Mouse (Mus musculus) MEL (cell line): Measurements from ENCODE around the gene Mpp5. TPM values are rescaled to one million over a fixed set of nuclear protein-coding genes. Genes with fewer than 3 reads are reported as not detected.
A peak's percentile ranks its signal among the peaks of the same experiment; 100 is the strongest.

Experiments used
- DNase-seq: peaks from one replicate; pipeline ENCODE4 v3.0.0; 2011; ENCODE audit warnings: low read depth, low spot score
- H3K27ac ChIP-seq: 2 replicates; pipeline ENCODE4 v1.5.1; 2012; ENCODE audit warnings: low read depth, mild to moderate bottlenecking, control low read depth, low read length, moderate library complexity; ENCODE audit not compliant: control insufficient read depth
- H3K27me3 ChIP-seq, 2 experiments: fragments of 150-350 bp in 1 of 2; sonication (generic) in 1 of 2; 2 replicates each; pipeline ENCODE4 v1.6.1; 2012; ENCODE audit warnings: low read length in 2 of 2, mild to moderate bottlenecking in 2 of 2, improper control_type of control experiment in 1 of 2, moderate library complexity in 1 of 2; ENCODE audit not compliant: insufficient read depth in 2 of 2, control insufficient read depth in 1 of 2
- H3K36me3 ChIP-seq, 2 experiments: 2 replicates each; pipeline ENCODE4 v1.6.1; 2012 to 2014; ENCODE audit warnings: low read length in 2 of 2, improper control_type of control experiment in 1 of 2, inconsistent platforms in 1 of 2, mild to moderate bottlenecking in 1 of 2; ENCODE audit not compliant: insufficient read depth in 2 of 2, control insufficient read depth in 1 of 2
- H3K4me1 ChIP-seq, 2 experiments: fragments of 150-350 bp in 1 of 2; sonication (generic) in 1 of 2; 2 replicates each; pipeline ENCODE4 v1.6.1; 2012; ENCODE audit warnings: low read length in 2 of 2, improper control_type of control experiment in 1 of 2, mild to moderate bottlenecking in 1 of 2; ENCODE audit not compliant: insufficient read depth in 2 of 2, control insufficient read depth in 1 of 2
- H3K4me3 ChIP-seq, 2 experiments: fragments of 150-350 bp in 1 of 2; sonication (generic) in 1 of 2; 2 replicates each; pipeline ENCODE4 v1.5.1; 2012; ENCODE audit warnings: low read depth in 2 of 2, low read length in 2 of 2, mild to moderate bottlenecking in 2 of 2, moderate library complexity in 2 of 2, control low read depth in 1 of 2, improper control_type of control experiment in 1 of 2; ENCODE audit not compliant: control insufficient read depth in 1 of 2, insufficient read depth in 1 of 2
- H3K79me2 ChIP-seq: 2 replicates; pipeline ENCODE4 v1.6.1; 2012; ENCODE audit warnings: mild to moderate bottlenecking, low read length, moderate library complexity; ENCODE audit not compliant: control insufficient read depth, poor library complexity, insufficient read depth
- H3K9ac ChIP-seq: 2 replicates; pipeline ENCODE4 v1.6.1; 2012; ENCODE audit warnings: low read depth, mild to moderate bottlenecking, control low read depth, low read length, moderate library complexity; ENCODE audit not compliant: control insufficient read depth, poor library complexity, severe bottlenecking
- H3K9me3 ChIP-seq: fragments of 150-350 bp; sonication (generic); replicated peaks from 2 replicates; pipeline ENCODE4 v1.6.1; 2012; ENCODE audit warnings: mild to moderate bottlenecking, low read length, improper control_type of control experiment, moderate library complexity; ENCODE audit not compliant: insufficient read depth
- E2F4 ChIP-seq: IDR thresholded peaks from 2 replicates; pipeline ENCODE4 v1.6.1; 2011; ENCODE audit warnings: low read depth, low read length, improper control_type of control experiment, borderline replicate concordance
- ELF1 ChIP-seq: IDR thresholded peaks from 2 replicates; pipeline ENCODE4 v1.6.1; 2014; ENCODE audit warnings: low read depth, mild to moderate bottlenecking, inconsistent platforms, low read length, improper control_type of control experiment, moderate library complexity
- EP300 ChIP-seq, 2 experiments: IDR thresholded peaks; 2 replicates each; pipeline ENCODE4 v1.6.1; 2011; ENCODE audit warnings: improper control_type of control experiment in 2 of 2, low read length in 2 of 2, low read depth in 1 of 2, mild to moderate bottlenecking in 1 of 2
- ETS1 ChIP-seq: IDR thresholded peaks from 2 replicates; pipeline ENCODE4 v1.6.1; 2012; ENCODE audit warnings: low read depth, mild to moderate bottlenecking, inconsistent platforms, low read length, improper control_type of control experiment, moderate library complexity
- GATA1 ChIP-seq: IDR thresholded peaks from 2 replicates; pipeline ENCODE4 v1.6.1; 2011; ENCODE audit warnings: low read depth, low read length, improper control_type of control experiment
- HCFC1 ChIP-seq: IDR thresholded peaks from 2 replicates; pipeline ENCODE4 v1.6.1; 2012; ENCODE audit warnings: low read depth, mild to moderate bottlenecking, inconsistent platforms, low read length, improper control_type of control experiment, moderate library complexity
- JUND ChIP-seq: IDR thresholded peaks from 2 replicates; pipeline ENCODE4 v1.6.1; 2011; ENCODE audit warnings: low read depth, mild to moderate bottlenecking, improper control_type of control experiment, low read length
- KAT2A ChIP-seq: conservative IDR thresholded peaks from 2 replicates; pipeline ENCODE4 v1.6.1; 2012; ENCODE audit warnings: low read depth, low read length, improper control_type of control experiment, inconsistent platforms
- MAZ ChIP-seq: IDR thresholded peaks from 2 replicates; pipeline ENCODE4 v1.6.1; 2012; ENCODE audit warnings: low read depth, mild to moderate bottlenecking, inconsistent platforms, low read length, improper control_type of control experiment
- MXI1 ChIP-seq: IDR thresholded peaks from 2 replicates; pipeline ENCODE4 v1.6.1; 2011; ENCODE audit warnings: mild to moderate bottlenecking, low read depth, low read length, improper control_type of control experiment
- MYC ChIP-seq: IDR thresholded peaks from 2 replicates; pipeline ENCODE4 v1.6.1; 2011; ENCODE audit warnings: low read depth, mild to moderate bottlenecking, low read length, improper control_type of control experiment, moderate library complexity
- NRF1 ChIP-seq: IDR thresholded peaks from 2 replicates; pipeline ENCODE4 v1.6.1; 2014; ENCODE audit warnings: low read depth, mild to moderate bottlenecking, inconsistent platforms, low read length, improper control_type of control experiment, moderate library complexity; ENCODE audit not compliant: poor library complexity, insufficient read depth, severe bottlenecking
- POLR2AphosphoS2 ChIP-seq: IDR thresholded peaks from 2 replicates; pipeline ENCODE4 v1.6.1; 2011; ENCODE audit warnings: low read length, improper control_type of control experiment
- RAD21 ChIP-seq: IDR thresholded peaks from 2 replicates; pipeline ENCODE4 v1.6.1; 2011; ENCODE audit warnings: mild to moderate bottlenecking, low read depth, low read length, improper control_type of control experiment
- RCOR1 ChIP-seq: IDR thresholded peaks from 2 replicates; pipeline ENCODE4 v1.6.1; 2012; ENCODE audit warnings: low read depth, mild to moderate bottlenecking, inconsistent platforms, low read length, improper control_type of control experiment
- SIN3A ChIP-seq: IDR thresholded peaks from 2 replicates; pipeline ENCODE4 v1.6.1; 2012; ENCODE audit warnings: low read length, improper control_type of control experiment, inconsistent platforms
- SMC3 ChIP-seq: IDR thresholded peaks from 2 replicates; pipeline ENCODE4 v1.6.1; 2011; ENCODE audit warnings: low read depth, low read length, improper control_type of control experiment
- TAL1 ChIP-seq: IDR thresholded peaks from 2 replicates; pipeline ENCODE4 v1.6.1; 2012; ENCODE audit warnings: mild to moderate bottlenecking, inconsistent platforms, low read length, moderate library complexity, mixed read lengths
- TBP ChIP-seq: IDR thresholded peaks from 2 replicates; pipeline ENCODE4 v1.8.0; 2011; ENCODE audit warnings: low read depth, low read length, improper control_type of control experiment
- TCF12 ChIP-seq: IDR thresholded peaks from 2 replicates; pipeline ENCODE4 v1.6.1; 2014; ENCODE audit warnings: low read depth, mild to moderate bottlenecking, inconsistent platforms, low read length, improper control_type of control experiment, moderate library complexity
- ZKSCAN1 ChIP-seq: IDR thresholded peaks from 2 replicates; pipeline ENCODE4 v1.6.1; 2012; ENCODE audit warnings: low read depth, mild to moderate bottlenecking, inconsistent platforms, low read length, improper control_type of control experiment, moderate library complexity
- ZNF384 ChIP-seq: IDR thresholded peaks from 2 replicates; pipeline ENCODE4 v1.6.1; 2012; ENCODE audit warnings: low read depth, mild to moderate bottlenecking, inconsistent platforms, low read length, improper control_type of control experiment
- polyA plus RNA-seq, 2 experiments: library from polyadenylated mRNA; stranded (reverse) in 1 of 2; unstranded in 1 of 2; fragments of >175 nt in 1 of 2; fragments of >200 nt in 1 of 2; gene quantifications; 2 replicates each; pipeline versions ENCODE4 v1.2.1 to v1.2.4; 2012; ENCODE audit warnings: low replicate concordance in 2 of 2, low read depth in 1 of 2; ENCODE audit not compliant: insufficient read length in 2 of 2, insufficient read depth in 1 of 2, missing spikeins in 1 of 2
- total RNA-seq: library from RNA; depleted of rRNA; stranded (reverse); fragments of 300-350 nt; gene quantifications from 2 replicates; pipeline ENCODE4 v1.2.3, GENCODE M21; 2012

Gene Mpp5
- total and polyA plus RNA-seq, 3 experiments, result 15.1 to 143 (median 15.2) TPM

DNA sequence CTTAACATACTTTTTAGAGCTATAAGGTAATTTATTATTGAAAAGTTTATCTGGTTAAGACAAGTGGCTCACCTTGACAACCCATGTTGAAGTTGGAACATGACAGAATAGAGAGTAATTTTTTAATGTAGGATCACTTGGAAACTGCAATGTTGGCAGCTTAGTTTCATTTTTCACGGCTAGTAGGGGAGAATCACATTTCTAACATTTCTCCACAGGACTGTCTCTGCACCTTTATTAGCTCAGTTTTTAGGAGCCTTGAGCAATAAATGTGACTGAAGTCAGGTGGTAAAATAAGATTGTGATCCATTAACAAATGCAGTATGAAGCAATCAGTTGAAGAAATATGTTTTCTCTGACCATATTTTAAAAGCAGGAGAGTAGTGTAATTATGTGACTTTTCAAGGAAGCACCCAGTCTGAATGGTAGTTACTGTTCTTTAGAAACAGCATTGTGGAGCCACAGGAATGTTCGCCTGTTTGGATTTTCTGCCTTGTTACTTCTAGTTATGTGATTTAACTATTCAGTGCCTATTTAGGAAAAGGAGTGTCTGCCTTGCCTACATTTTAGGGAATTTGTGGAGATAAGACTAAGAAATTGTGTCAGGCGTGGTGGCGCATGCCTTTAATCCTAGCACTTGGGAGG, 29.8 kb downstream of the Mpp5 start:
- H3K27me3 ChIP-seq, result no peaks in the 10 kb centered on the region
- no peak for DNase-seq

DNA sequence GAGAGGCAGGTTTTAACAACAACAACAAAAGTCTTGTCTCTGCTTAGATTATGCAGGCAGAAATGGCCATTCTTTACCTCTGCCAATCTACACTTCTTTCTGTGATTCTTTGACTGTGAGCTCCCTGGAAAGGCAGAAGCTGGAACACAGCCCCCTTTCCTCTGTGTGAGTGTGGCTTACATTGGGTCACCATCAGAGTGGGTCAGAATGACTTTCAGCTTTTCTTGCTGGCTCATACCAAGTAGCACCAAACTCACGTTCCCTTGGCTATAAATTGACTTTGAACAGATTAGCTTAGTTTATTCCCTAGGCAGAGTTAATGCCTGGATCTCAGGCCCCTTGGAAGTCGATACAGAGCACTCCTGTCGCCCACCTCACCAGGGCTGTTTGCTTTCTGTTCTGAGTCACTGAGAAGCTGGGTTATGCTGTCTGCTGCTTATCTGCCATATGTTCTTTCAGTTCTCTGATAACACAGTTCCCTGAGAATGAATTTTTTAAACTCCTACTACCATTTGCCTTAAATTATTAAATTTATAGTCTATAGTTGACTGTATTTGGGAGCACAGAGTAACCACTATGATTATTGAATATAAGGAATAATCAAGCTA, 39.7 kb downstream of the Mpp5 start:
- H3K27ac ChIP-seq, result peak overlapping the region; percentile 11; the same call in 1 of the 2 replicates
- no peaks in the 10 kb centered on the region for H3K9me3 ChIP-seq
- peak; percentile 68 to 87 for TF ChIP-seq EP300 (IDR thresholded peaks at IDR 0.05; ENCODE audit: low read depth in 1 of 2, low read length in 2 of 2)
- peak; percentile 37; the same call in 1 of the 2 replicates for TF ChIP-seq RCOR1
- peak; percentile 90 for TF ChIP-seq ETS1
- no peak for TF ChIP-seq ZNF384
- TF ChIP-seq SIN3A, result peak; percentile 68
- TF ChIP-seq NRF1, result no peak
- TF ChIP-seq JUND, result 0 out of 2 replicates have a peak, but pooled peaks have one; percentile 17
- TF ChIP-seq TCF12, result peak; percentile 78
- no peak for TF ChIP-seq ELF1
- no peak for TF ChIP-seq POLR2AphosphoS2
- TF ChIP-seq RAD21, result no peak
- TF ChIP-seq MYC, result no peak
- no peak for TF ChIP-seq HCFC1
- no peak for TF ChIP-seq TBP
- peak; percentile 96 for TF ChIP-seq GATA1
- 0 out of 2 replicates have a peak, but pooled peaks have one; percentile 61 for TF ChIP-seq MXI1
- peak; percentile 43 for TF ChIP-seq MAZ
- TF ChIP-seq TAL1, result peak; percentile 41
- H3K36me3 ChIP-seq, result peaks cover 0 to 25% of the 10 kb centered on the region in 2 experiments; a peak in 2 of 4 replicates
- H3K79me2 ChIP-seq, result peaks cover 5% of the 10 kb centered on the region; the same call in 1 of the 2 replicates
- no peaks in the 10 kb centered on the region for H3K27me3 ChIP-seq
- H3K4me3 ChIP-seq, result peak overlapping the region; percentile 7 to 56; a peak in 3 of 4 replicates
- H3K4me1 ChIP-seq, result peaks cover 8 to 15% of the 10 kb centered on the region in 2 experiments; a peak in 3 of 4 replicates
- H3K9ac ChIP-seq, result peak overlapping the region; percentile 1; the same call in 1 of the 2 replicates
- DNase-seq, result peak; percentile 74

More for the DNA sequence above, 29.8 kb downstream of the Mpp5 start:
- Histone ChIP-seq H3K27ac (no peak overlapping the region), H3K4me3 (no peak overlapping the region), H3K9ac (no peak overlapping the region), H3K79me2 (peaks cover 6% of the 10 kb centered on the region; the same call in 1 of the 2 replicates), H3K4me1 (peaks cover 0 to 6% of the 10 kb centered on the region in 2 experiments; a peak in 2 of 4 replicates), H3K36me3 (peaks cover 3 to 6% of the 10 kb centered on the region in 2 experiments), H3K9me3 (no peaks in the 10 kb centered on the region)
- TF ChIP-seq E2F4 (no peak), TCF12 (no peak), HCFC1 (no peak), SIN3A (no peak), SMC3 (no peak), ZKSCAN1 (no peak), MAZ (no peak), KAT2A (no peak)
- TF ChIP-seq, all 39 proteins: peak for 0
